Mouse (Mus musculus) midbrain, postnatal 0 days (tissue): ENCODE measurements around the gene Kmt5a. TPM values are rescaled to one million over a fixed set of nuclear protein-coding genes. Genes with fewer than 3 reads are reported as not detected.
"Not testable (repeated sequence)": the region's sequence is repeated elsewhere in the genome, so short reads cannot be mapped to it uniquely, and the experiment has no call there.

Source experiments
- ATAC-seq: fragments of 200-750 bp; cut with Nextera tagmentation; 2 replicates; pipeline ENCODE4 v1.8.0; 2017; ENCODE audit warnings: moderate number of reproducible peaks, mild to moderate bottlenecking, moderate TSS enrichment, moderate library complexity; ENCODE audit not compliant: low FRiP score
- DNase-seq: peaks from one replicate; pipeline ENCODE4 v3.0.0-alpha.2; 2015; ENCODE audit warnings: low spot score
- H3K27ac ChIP-seq: fragments of 300-500 bp; sonication (generic); 2 replicates; pipeline ENCODE4 v1.5.1; 2014; ENCODE audit warnings: low read depth, mild to moderate bottlenecking, low read length, mixed read lengths
- H3K27me3 ChIP-seq: fragments of 300-500 bp; sonication (generic); 2 replicates; pipeline ENCODE4 v1.6.1; 2014; ENCODE audit warnings: low read length, control low read depth, mixed read lengths; ENCODE audit not compliant: insufficient read depth
- H3K36me3 ChIP-seq: fragments of 300-500 bp; sonication (generic); 2 replicates; pipeline ENCODE4 v1.6.1; 2014; ENCODE audit warnings: low read length, control low read depth, mixed read lengths; ENCODE audit not compliant: insufficient read depth
- H3K4me1 ChIP-seq: fragments of 300-500 bp; sonication (generic); 2 replicates; pipeline ENCODE4 v1.6.1; 2014; ENCODE audit warnings: mild to moderate bottlenecking, control low read depth, antibody characterized with exemption, low read length, mixed read lengths; ENCODE audit not compliant: insufficient read depth
- H3K4me2 ChIP-seq: fragments of 300-500 bp; sonication (generic); 2 replicates; pipeline ENCODE4 v1.6.1; 2014; ENCODE audit warnings: low read depth, mild to moderate bottlenecking, low read length, mixed read lengths; ENCODE audit not compliant: poor library complexity, severe bottlenecking
- H3K4me3 ChIP-seq: fragments of 300-500 bp; sonication (generic); 2 replicates; pipeline ENCODE4 v1.5.1; 2014; ENCODE audit warnings: low read depth, mild to moderate bottlenecking, low read length, moderate library complexity
- H3K9ac ChIP-seq: fragments of 300-500 bp; sonication (generic); replicated peaks from 2 replicates; pipeline ENCODE4 v1.6.1; 2014; ENCODE audit warnings: mild to moderate bottlenecking, low read length, moderate library complexity, mixed read lengths; ENCODE audit not compliant: poor library complexity, severe bottlenecking
- H3K9me3 ChIP-seq: fragments of 300-500 bp; sonication (generic); 2 replicates; pipeline ENCODE4 v1.6.1; 2016; ENCODE audit warnings: low read length, control low read depth
- CTCF ChIP-seq: IDR thresholded peaks from 2 replicates; pipeline ENCODE4 v1.5.1; 2016; ENCODE audit warnings: antibody characterized with exemption, mild to moderate bottlenecking
- WGBS: fragments of 180-500 bp; shearing (Covaris S2); extraction: QIAGEN DNeasy Blood & Tissue Kit; methylation state at CpG from one replicate; pipeline ENCODE4 v1.1.7; 2014; 5-methylcytosine and 5-hydroxymethylcytosine counted together
- polyA plus RNA-seq: library from polyadenylated mRNA; unstranded; fragments of >200 nt; fragmentation: Nextera tagmentation; extraction: Ambion mirVana; gene quantifications from 2 replicates; pipeline ENCODE4 v1.2.1, GENCODE M21; 2015
- total RNA-seq: library from RNA; depleted of rRNA; stranded (reverse); fragments of >200 nt; gene quantifications from 2 replicates; pipeline ENCODE4 v1.2.3, GENCODE M21; 2014

The Kmt5a gene
- total and polyA plus RNA-seq, 2 experiments from 2014 or later = 15.3 to 39.0 TPM

DNA sequence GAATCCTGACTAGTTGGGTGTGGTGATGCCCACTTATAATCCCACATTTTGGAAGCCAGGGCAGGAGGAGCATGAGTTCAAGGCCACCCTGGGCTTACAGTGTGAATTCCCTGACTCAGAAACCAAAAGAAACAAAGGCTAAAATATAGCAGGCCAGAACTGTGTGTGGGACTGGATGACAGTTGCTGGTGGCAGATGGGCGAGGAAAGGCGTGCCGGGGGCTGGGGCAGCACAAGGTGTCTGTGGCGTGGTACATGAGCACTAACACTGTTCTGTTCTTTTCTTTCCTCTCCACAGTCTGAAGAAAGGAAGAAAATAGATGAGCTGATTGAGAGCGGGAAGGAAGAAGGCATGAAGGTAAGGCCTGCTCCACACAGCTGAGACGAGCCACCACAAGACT lies 17.0 kb downstream of the Kmt5a start:
- no peak overlapping the region for H3K27ac ChIP-seq
- WGBS = 100% methylated on average over 6 of the region's 6 CpGs
- H3K9ac ChIP-seq = no peak overlapping the region
- ATAC-seq = no peak
- no peak overlapping the region for H3K4me3 ChIP-seq
- H3K27me3 ChIP-seq = no peaks in the 10 kb centered on the region
- peaks cover 73% of the 10 kb centered on the region for H3K36me3 ChIP-seq
- H3K9me3 ChIP-seq = no peaks in the 10 kb centered on the region
- H3K4me1 ChIP-seq = no peaks in the 10 kb centered on the region
- DNase-seq = no peak
- TF ChIP-seq CTCF = no peak
- H3K4me2 ChIP-seq = no peak overlapping the region

DNA sequence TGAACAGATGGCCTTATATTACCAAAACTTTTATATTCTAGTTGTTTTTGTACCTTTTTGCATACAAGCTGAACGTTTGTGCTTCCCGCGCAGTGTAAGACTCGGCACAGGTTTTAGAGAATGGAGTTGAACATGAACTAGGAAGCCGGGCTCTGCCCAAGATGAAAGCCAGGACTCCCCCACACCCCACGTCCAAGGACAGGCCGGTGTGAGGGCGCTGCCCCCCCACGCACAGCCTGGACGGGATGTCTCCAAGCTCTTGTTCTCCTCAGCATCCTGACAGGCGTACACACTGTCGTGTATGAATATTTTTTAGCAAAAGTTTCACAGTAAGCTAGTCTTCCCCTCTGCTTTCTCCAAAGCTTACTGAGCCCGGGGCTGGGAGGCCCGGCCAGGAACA lies 21.2 kb downstream of the Kmt5a start:
- H3K9me3 ChIP-seq, DNase-seq, ATAC-seq, H3K4me3 ChIP-seq, H3K4me2 ChIP-seq, H3K9ac ChIP-seq, H3K27ac ChIP-seq, H3K27me3 ChIP-seq, H3K4me1 ChIP-seq: not testable (repeated sequence)
- 92% methylated on average over 14 of the region's 14 CpGs for WGBS
- H3K36me3 ChIP-seq = peaks cover 54% of the 10 kb centered on the region

GRCm38 (mm10) chr5:124462297-124463025 lies 22.7 kb downstream of the Kmt5a start:
- WGBS = 87% methylated on average over 8 of the region's 8 CpGs

GRCm38 (mm10) chr5:124463462-124463861 lies 23.7 kb downstream of the Kmt5a start:
- H3K4me3 ChIP-seq = no peak overlapping the region
- WGBS = 86% methylated on average over 5 of the region's 5 CpGs
- no peak overlapping the region for H3K9ac ChIP-seq
- H3K4me2 ChIP-seq = no peak overlapping the region
- DNase-seq = no peak
- no peaks in the 10 kb centered on the region for H3K9me3 ChIP-seq
- H3K36me3 ChIP-seq = peaks cover 39% of the 10 kb centered on the region
- no peaks in the 10 kb centered on the region for H3K27me3 ChIP-seq
- no peak for ATAC-seq
- no peak for TF ChIP-seq CTCF
- H3K4me1 ChIP-seq = no peaks in the 10 kb centered on the region
- H3K27ac ChIP-seq = no peak overlapping the region

More at GRCm38 (mm10) chr5:124462297-124463025, 22.7 kb downstream of the Kmt5a start:
- no peak overlapping the region for H3K9ac ChIP-seq
- no peaks in the 10 kb centered on the region for H3K4me1 ChIP-seq
- H3K27ac ChIP-seq = no peak overlapping the region
- H3K4me3 ChIP-seq = no peak overlapping the region
- H3K36me3 ChIP-seq = peaks cover 44% of the 10 kb centered on the region
- TF ChIP-seq CTCF = no peak
- no peak overlapping the region for H3K4me2 ChIP-seq
- H3K27me3 ChIP-seq = no peaks in the 10 kb centered on the region
- no peaks in the 10 kb centered on the region for H3K9me3 ChIP-seq
- no peak for ATAC-seq
- DNase-seq = no peak

DNA sequence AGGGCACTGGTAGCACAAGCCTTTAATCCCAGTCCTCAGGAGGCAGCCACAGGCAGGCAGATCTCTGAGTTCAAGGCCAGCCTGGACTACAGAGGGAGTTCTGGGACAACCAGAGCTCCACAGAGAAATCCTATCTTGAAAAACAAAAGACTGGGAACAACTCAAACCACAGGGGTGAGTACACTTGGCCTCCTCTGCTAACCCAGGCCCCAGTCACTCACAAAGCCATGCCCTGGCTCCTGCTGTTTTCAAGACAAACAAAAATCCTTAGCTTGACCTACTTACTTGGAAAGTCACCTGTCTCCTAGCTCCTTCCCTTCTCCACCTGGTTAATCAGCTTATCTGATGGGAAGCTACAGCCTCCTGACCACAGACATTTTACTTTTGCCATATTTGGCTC lies 25.2 kb downstream of the Kmt5a start:
- Histone ChIP-seq H3K4me1 (no peaks in the 10 kb centered on the region), H3K9ac (no peak overlapping the region), H3K9me3 (no peaks in the 10 kb centered on the region), H3K4me2 (no peak overlapping the region), H3K27ac (no peak overlapping the region), H3K36me3 (peaks cover 32% of the 10 kb centered on the region), H3K27me3 (no peaks in the 10 kb centered on the region), H3K4me3 (no peak overlapping the region)
- TF ChIP-seq CTCF = no peak
- ATAC-seq = no peak
- no peak for DNase-seq

- Histone ChIP-seq H3K27ac (no peak overlapping the region), H3K4me2 (no peak overlapping the region), H3K4me1 (no peaks in the 10 kb centered on the region), H3K36me3 (peaks cover 22% of the 10 kb centered on the region), H3K27me3 (no peaks in the 10 kb centered on the region), H3K9me3 (no peaks in the 10 kb centered on the region), H3K4me3 (no peak overlapping the region), H3K9ac (no peak overlapping the region)
- no peak for TF ChIP-seq CTCF
- DNase-seq = no peak
- 93% methylated on average over 1 of the region's 1 CpGs for WGBS
- ATAC-seq = no peak
Observed at GRCm38 (mm10) chr5:124467766-124468165, 28.0 kb downstream of the Kmt5a start.
